Comparison of ENCODE assay signal across 14 mouse cellular contexts in genomic region chr2:166170173-166170572, GRCm38 (mm10). TPM values are rescaled to one million over a fixed set of nuclear protein-coding genes. Genes with fewer than 3 reads are reported as not detected.
A peak's percentile ranks its signal among the peaks of the same experiment; 100 is the strongest.
DNase-seq lines count a peak whose midpoint lies in the region; ATAC-seq and TF ChIP-seq lines count a peak whose summit lies in the region.
"Had no signal": no experiment of that assay in that cellular context is flagged by ENCODE, and none has a peak within 500 bp of the region (broad histone marks: within the 10 kb centered on the region; RNA-seq: fewer than 3 reads in every experiment).

No protein-coding gene starts in this region.

- H3K9me3 ChIP-seq in forebrain, embryonic 10.5 days = no peaks in the 10 kb centered on the region
- no peaks in the 10 kb centered on the region for H3K9me3 ChIP-seq in forebrain, embryonic 14.5 days (replicated peaks; ENCODE audit: control insufficient read depth, low read length)
- no peaks in the 10 kb centered on the region for H3K9me3 ChIP-seq in midbrain, embryonic 10.5 days (replicated peaks)
- no peaks in the 10 kb centered on the region for H3K9me3 ChIP-seq in midbrain, embryonic 11.5 days (ENCODE audit: control insufficient read depth, low read length)
- H3K9me3 ChIP-seq in intestine, embryonic 14.5 days (ENCODE audit: control insufficient read depth, low read length) = no peaks in the 10 kb centered on the region
- H3K9me3 ChIP-seq in stomach, embryonic 14.5 days (ENCODE audit: control insufficient read depth, low read depth, low read length) = no peaks in the 10 kb centered on the region
- no peaks in the 10 kb centered on the region for H3K9me3 ChIP-seq in forebrain, postnatal 0 days (ENCODE audit: low read length)
- H3K9me3 ChIP-seq: limb, embryonic 12.5 days; megakaryocyte, embryonic 14.5 days had no signal

- H3K27ac ChIP-seq in forebrain, embryonic 10.5 days = peak overlapping the region; percentile 75; the same call in 1 of the 2 replicates
- H3K27ac ChIP-seq in forebrain, embryonic 14.5 days (ENCODE audit: low read depth, low read length) = no peak overlapping the region
- peak overlapping the region; percentile 23; the same call in 1 of the 2 replicates for H3K27ac ChIP-seq in midbrain, embryonic 10.5 days (replicated peaks)
- H3K27ac ChIP-seq in midbrain, embryonic 11.5 days (ENCODE audit: low read depth, low read length) = no peak overlapping the region
- no peak overlapping the region for H3K27ac ChIP-seq in intestine, embryonic 14.5 days (ENCODE audit: low read depth)
- peak overlapping the region; percentile 61; the same call in 1 of the 2 replicates for H3K27ac ChIP-seq in stomach, embryonic 14.5 days (ENCODE audit: low read length)
- H3K27ac ChIP-seq in forebrain, postnatal 0 days (ENCODE audit: low read depth, low read length) = no peak overlapping the region
- H3K27ac ChIP-seq: hindbrain, embryonic 14.5 days; limb, embryonic 12.5 days had no signal

- no peak for ATAC-seq in forebrain, embryonic 14.5 days
- ATAC-seq in midbrain, embryonic 11.5 days (ENCODE audit: low FRiP score) = no peak
- peak; percentile 32 for ATAC-seq in intestine, embryonic 14.5 days (replicated peaks; ENCODE audit: low FRiP score, low TSS enrichment, low read depth)
- ATAC-seq in stomach, embryonic 14.5 days (ENCODE audit: insufficient number of reproducible peaks, insufficient read depth, low FRiP score, low read depth) = peak; percentile 74
- no peak for ATAC-seq in forebrain, postnatal 0 days

- no peaks in the 10 kb centered on the region for H3K36me3 ChIP-seq in forebrain, embryonic 10.5 days (replicated peaks)
- H3K36me3 ChIP-seq in forebrain, embryonic 14.5 days (ENCODE audit: control insufficient read depth, insufficient read depth, low read length) = no peaks in the 10 kb centered on the region
- H3K36me3 ChIP-seq in midbrain, embryonic 10.5 days = no peaks in the 10 kb centered on the region
- H3K36me3 ChIP-seq in midbrain, embryonic 11.5 days (ENCODE audit: control insufficient read depth, insufficient read depth, low read length) = no peaks in the 10 kb centered on the region; the same call in 1 of the 2 replicates
- H3K36me3 ChIP-seq in intestine, embryonic 14.5 days (ENCODE audit: control insufficient read depth, insufficient read depth, low read length) = no peaks in the 10 kb centered on the region
- no peaks in the 10 kb centered on the region for H3K36me3 ChIP-seq in stomach, embryonic 14.5 days (ENCODE audit: control insufficient read depth, insufficient read depth, low read length)
- no peaks in the 10 kb centered on the region for H3K36me3 ChIP-seq in forebrain, postnatal 0 days (ENCODE audit: insufficient read depth)
- H3K36me3 ChIP-seq: limb, embryonic 12.5 days had no signal

- H3K4me3 ChIP-seq in forebrain, embryonic 10.5 days = no peak overlapping the region
- no peak overlapping the region for H3K4me3 ChIP-seq in forebrain, embryonic 14.5 days (ENCODE audit: low read depth, low read length)
- no peak overlapping the region for H3K4me3 ChIP-seq in midbrain, embryonic 10.5 days
- H3K4me3 ChIP-seq in midbrain, embryonic 11.5 days (ENCODE audit: low read depth, low read length) = no peak overlapping the region
- H3K4me3 ChIP-seq in intestine, embryonic 14.5 days (ENCODE audit: low read depth, low read length) = no peak overlapping the region
- no peak overlapping the region for H3K4me3 ChIP-seq in stomach, embryonic 14.5 days (ENCODE audit: low read depth, low read length)
- no peak overlapping the region for H3K4me3 ChIP-seq in forebrain, postnatal 0 days (ENCODE audit: low read depth, low read length)
- H3K4me3 ChIP-seq: limb, embryonic 12.5 days; megakaryocyte, embryonic 14.5 days had no signal

- H3K4me2 ChIP-seq in forebrain, embryonic 14.5 days (ENCODE audit: low read length) = no peak overlapping the region
- no peak overlapping the region for H3K4me2 ChIP-seq in midbrain, embryonic 11.5 days
- H3K4me2 ChIP-seq in intestine, embryonic 14.5 days (ENCODE audit: low read length) = no peak overlapping the region
- H3K4me2 ChIP-seq in stomach, embryonic 14.5 days (replicated peaks; ENCODE audit: low read depth, low read length) = no peak overlapping the region
- H3K4me2 ChIP-seq in forebrain, postnatal 0 days (ENCODE audit: low read depth) = no peak overlapping the region
- H3K4me2 ChIP-seq: heart, embryonic 11.5 days; hindbrain, embryonic 14.5 days; limb, embryonic 12.5 days had no signal

- peaks cover 89% of the 10 kb centered on the region for H3K27me3 ChIP-seq in forebrain, embryonic 10.5 days (ENCODE audit: poor library complexity, severe bottlenecking)
- H3K27me3 ChIP-seq in forebrain, embryonic 14.5 days (replicated peaks; ENCODE audit: control insufficient read depth, insufficient read depth, low read length) = peaks cover 20% of the 10 kb centered on the region; the same call in 1 of the 2 replicates
- peaks cover 86% of the 10 kb centered on the region for H3K27me3 ChIP-seq in midbrain, embryonic 10.5 days (ENCODE audit: low read depth, poor library complexity, severe bottlenecking)
- H3K27me3 ChIP-seq in midbrain, embryonic 11.5 days (ENCODE audit: control insufficient read depth, insufficient read depth, low read length) = peaks cover 9% of the 10 kb centered on the region; the same call in 1 of the 2 replicates
- no peaks in the 10 kb centered on the region for H3K27me3 ChIP-seq in intestine, embryonic 14.5 days (replicated peaks; ENCODE audit: control insufficient read depth, insufficient read depth, low read length)
- H3K27me3 ChIP-seq in stomach, embryonic 14.5 days (ENCODE audit: control insufficient read depth, insufficient read depth, low read length) = no peaks in the 10 kb centered on the region
- no peaks in the 10 kb centered on the region for H3K27me3 ChIP-seq in forebrain, postnatal 0 days (ENCODE audit: insufficient read depth, low read length)

- no peak overlapping the region for H3K9ac ChIP-seq in forebrain, embryonic 14.5 days (ENCODE audit: low read length)
- no peak overlapping the region for H3K9ac ChIP-seq in midbrain, embryonic 11.5 days (ENCODE audit: low read length)
- no peak overlapping the region for H3K9ac ChIP-seq in intestine, embryonic 14.5 days (ENCODE audit: low read length)
- no peak overlapping the region for H3K9ac ChIP-seq in stomach, embryonic 14.5 days (replicated peaks; ENCODE audit: low read depth, low read length)
- no peak overlapping the region for H3K9ac ChIP-seq in forebrain, postnatal 0 days
- H3K9ac ChIP-seq: hindbrain, embryonic 14.5 days; limb, embryonic 12.5 days had no signal

- no peak for DNase-seq in forebrain, embryonic 10.5 days (ENCODE audit: extremely low spot score, low spot score)
- no peak for DNase-seq in forebrain, embryonic 14.5 days (ENCODE audit: low spot score)
- DNase-seq in midbrain, embryonic 10.5 days (ENCODE audit: low spot score) = no peak
- DNase-seq in midbrain, embryonic 11.5 days (ENCODE audit: low spot score, missing footprints) = no peak
- DNase-seq in intestine, embryonic 14.5 days (ENCODE audit: low spot score) = no peak
- no peak for DNase-seq in forebrain, postnatal 0 days
- no peak for DNase-seq in spleen, adult 18-20 months
- DNase-seq: adrenal gland, postnatal 25 days; cerebellum, adult 18-20 months had no signal

- TF ChIP-seq CTCF in forebrain, postnatal 0 days (IDR thresholded peaks at IDR 0.05; ENCODE audit: low read depth) = no peak

- 52% methylated on average over 7 of the region's 7 CpGs for WGBS in forebrain, embryonic 10.5 days
- WGBS in forebrain, embryonic 14.5 days = 47% methylated on average over 7 of the region's 7 CpGs
- 54% methylated on average over 7 of the region's 7 CpGs for WGBS in midbrain, embryonic 10.5 days
- WGBS in midbrain, embryonic 11.5 days = 49% methylated on average over 7 of the region's 7 CpGs
- 46% methylated on average over 7 of the region's 7 CpGs for WGBS in intestine, embryonic 14.5 days
- 47% methylated on average over 7 of the region's 7 CpGs for WGBS in stomach, embryonic 14.5 days
- 54% methylated on average over 7 of the region's 7 CpGs for WGBS in forebrain, postnatal 0 days

- peaks cover 64% of the 10 kb centered on the region for H3K4me1 ChIP-seq in forebrain, embryonic 10.5 days
- peaks cover 3% of the 10 kb centered on the region; the same call in 1 of the 2 replicates for H3K4me1 ChIP-seq in forebrain, embryonic 14.5 days (ENCODE audit: control insufficient read depth, insufficient read depth, low read length)
- H3K4me1 ChIP-seq in midbrain, embryonic 10.5 days = peaks cover 52% of the 10 kb centered on the region
- peaks cover 7% of the 10 kb centered on the region for H3K4me1 ChIP-seq in midbrain, embryonic 11.5 days (ENCODE audit: control insufficient read depth, insufficient read depth, low read length)
- H3K4me1 ChIP-seq in intestine, embryonic 14.5 days (replicated peaks; ENCODE audit: control insufficient read depth, insufficient read depth, low read length) = peaks cover 26% of the 10 kb centered on the region
- H3K4me1 ChIP-seq in stomach, embryonic 14.5 days (ENCODE audit: control insufficient read depth, insufficient read depth, low read length) = peaks cover 20% of the 10 kb centered on the region; the same call in 1 of the 2 replicates
- no peaks in the 10 kb centered on the region for H3K4me1 ChIP-seq in forebrain, postnatal 0 days (ENCODE audit: insufficient read depth)

RNA-seq across cellular contexts. Expression of gene Sulf2, which starts 14.7 kb away (rescaled TPM):
- polyA plus RNA-seq in forebrain, embryonic 10.5 days (2016; fragmentation: Nextera tagmentation; extraction: Ambion mirVana) = 71.1 and 73.6 TPM in 2 replicates
- 33.2 and 40.1 TPM in 2 replicates for polyA plus RNA-seq in forebrain, embryonic 14.5 days (2014; fragmentation: Nextera tagmentation; extraction: Ambion mirVana)
- polyA plus RNA-seq in midbrain, embryonic 10.5 days (2016; fragmentation: Nextera tagmentation; extraction: Ambion mirVana) = 62.5 and 74.5 TPM in 2 replicates
- 84.5 and 87.6 TPM in 2 replicates for polyA plus RNA-seq in midbrain, embryonic 11.5 days (2014; fragmentation: Nextera tagmentation; extraction: Ambion mirVana)
- 134 TPM in 2 replicates for polyA plus RNA-seq in intestine, embryonic 14.5 days (2014; fragmentation: Nextera tagmentation; extraction: Ambion mirVana)
- 233 and 235 TPM in 2 replicates for polyA plus RNA-seq in stomach, embryonic 14.5 days (2014; fragmentation: Nextera tagmentation; extraction: Ambion mirVana)
- total RNA-seq in forebrain, postnatal 0 days (2014; rRNA removed) = 65.6 and 95.6 TPM in 2 replicates
- polyA plus RNA-seq in forebrain, postnatal 0 days (2015; fragmentation: Nextera tagmentation; extraction: Ambion mirVana) = 54.4 and 67.5 TPM in 2 replicates

Comparison
In these comparisons a context has a peak if more than half of its experiments do, and no peak if none do; other contexts are left out.
1. H3K27ac ChIP-seq: peak in forebrain, embryonic 10.5 days (single experiment), midbrain, embryonic 10.5 days (single experiment) and stomach, embryonic 14.5 days (single experiment); none in forebrain, embryonic 14.5 days (single experiment), midbrain, embryonic 11.5 days (single experiment), intestine, embryonic 14.5 days (single experiment) and forebrain, postnatal 0 days (single experiment).
2. ATAC-seq: peak in intestine, embryonic 14.5 days (single experiment) and stomach, embryonic 14.5 days (single experiment); none in forebrain, embryonic 14.5 days (single experiment), midbrain, embryonic 11.5 days (single experiment) and forebrain, postnatal 0 days (single experiment).